Mouse (Mus musculus) MEL-GATA-1-ER (cell line): ENCODE measurements around the gene Olfr935.
A peak's percentile ranks its signal among the peaks of the same experiment; 100 is the strongest.

Experiments used
- DNase-seq: peaks from one replicate; pipeline ENCODE4 v3.0.0-alpha.2; 2012; ENCODE audit warnings: low read depth; ENCODE audit errors: extremely low read depth

The Olfr935 gene

GRCm38 (mm10) chr9:38999583-38999982, at the start of gene Olfr935:
Gene Olfr935 (minus strand): TSS chr9:38999683.
- no peak for DNase-seq

DNA sequence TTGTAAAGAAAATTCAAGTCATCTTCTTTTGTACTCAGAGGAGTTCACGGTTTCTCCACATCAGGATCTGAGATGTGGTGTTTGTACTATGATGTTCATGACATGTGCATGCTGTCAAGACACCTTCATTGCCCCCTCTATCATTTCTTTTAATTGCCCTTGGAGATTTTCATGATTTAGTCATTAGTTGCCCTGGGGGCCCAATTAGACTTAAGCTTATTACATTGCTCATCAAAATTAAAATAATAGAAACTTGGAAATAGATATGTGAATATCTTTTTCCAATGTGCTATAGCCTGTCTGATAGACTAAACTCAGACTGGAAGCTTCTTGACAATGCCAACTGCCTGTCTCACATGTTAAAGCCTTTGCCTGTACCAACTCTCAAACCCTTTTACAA, 23.8 kb upstream of the Olfr935 start, which contains the start of gene Olfr146:
Olfr146 (minus strand) TSS at position 101 of the 400 bp plus-strand sequence.
- no peak for DNase-seq

GRCm38 (mm10) chr9:38988215-38988614, 11.3 kb downstream of the Olfr935 start, which contains the start of gene Olfr934:
Gene Olfr934 (minus strand): TSS chr9:38988315.
- DNase-seq, result no peak

DNA sequence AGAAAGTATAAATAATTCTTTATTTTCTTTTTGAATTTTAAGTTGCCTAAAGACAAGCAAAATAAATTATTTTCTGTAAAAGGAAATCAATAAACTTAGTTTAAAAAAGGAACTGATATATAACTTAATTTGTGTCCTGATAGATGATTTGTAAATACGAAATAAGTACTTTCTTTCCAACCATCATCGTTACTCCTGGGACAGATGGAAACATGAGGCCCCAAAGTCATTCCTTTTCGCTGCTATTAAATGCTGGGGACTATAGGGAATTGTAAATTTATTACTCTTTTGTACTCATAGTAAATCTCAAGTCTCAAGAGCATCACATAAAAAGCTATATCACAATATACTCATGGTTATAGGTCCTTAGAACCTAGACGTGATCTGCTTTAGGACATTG, 27.5 kb downstream of the Olfr935 start, which contains the start of gene Olfr933:
Olfr933 (plus strand) TSS at position 301 of the 400 bp plus-strand sequence.
- no peak for DNase-seq

DNA sequence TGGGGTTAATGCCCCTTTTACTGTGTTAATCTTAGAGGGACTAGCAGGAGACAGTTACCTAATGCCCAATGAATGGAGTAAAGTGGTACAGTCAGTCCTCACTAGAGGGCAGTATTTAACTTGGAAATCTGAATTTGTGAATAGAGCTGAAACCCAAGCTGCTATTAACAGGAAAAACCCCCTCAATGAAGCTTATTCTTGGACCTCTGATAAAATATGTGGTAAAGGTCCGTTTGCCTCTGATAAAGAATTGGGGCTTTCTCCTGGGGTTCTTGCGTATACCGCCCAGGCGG, 45.4 kb downstream of the Olfr935 start:
- peak; percentile 56 for DNase-seq

- DNase-seq, result peak; percentile 0
Measured at GRCm38 (mm10) chr9:38953401-38954123, 45.9 kb downstream of the Olfr935 start.
